Mouse (Mus musculus): ENCODE data around the gene Dpt. TPM values are rescaled to one million over a fixed set of nuclear protein-coding genes. Genes with fewer than 3 reads are reported as not detected.
"Not testable (repeated sequence)": the region's sequence is repeated elsewhere in the genome, so short reads cannot be mapped to it uniquely, and the experiment has no call there.

Gene Dpt
- total RNA-seq (2015), result not detected in 2 replicates
- total RNA-seq (2017), result not detected in 2 replicates

- no peak for ATAC-seq (ENCODE audit: poor library complexity, severe bottlenecking)
Measured at GRCm38 (mm10) chr1:164796471-164796870, at the start of gene Dpt. TSS of gene Dpt (plus strand) at chr1:164796644.

DNA sequence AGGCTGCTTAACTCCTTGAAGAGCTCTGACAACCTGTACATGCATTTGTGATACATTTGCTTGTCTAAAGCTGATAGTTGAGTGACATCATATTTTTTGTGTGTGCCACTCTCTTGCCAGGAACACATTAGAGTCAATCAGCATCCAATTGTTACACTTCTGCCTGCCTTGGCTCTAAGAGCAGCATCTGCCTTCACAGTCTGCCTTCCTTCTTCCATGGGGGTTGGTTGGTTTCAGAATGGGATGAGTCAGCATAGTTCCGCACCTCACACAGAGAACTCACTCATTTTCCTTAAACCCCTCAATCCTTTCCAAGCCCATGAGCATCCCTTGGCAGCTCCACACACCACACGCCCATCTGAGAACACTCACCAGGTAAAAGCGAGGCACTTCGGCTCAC, 42.7 kb upstream of the Dpt start:
- ATAC-seq (ENCODE audit: poor library complexity, severe bottlenecking), result no peak

GRCm38 (mm10) chr1:164755671-164756070, 40.8 kb upstream of the Dpt start:
- no peak for ATAC-seq (ENCODE audit: poor library complexity, severe bottlenecking)

GRCm38 (mm10) chr1:164756951-164757350, 39.5 kb upstream of the Dpt start:
- ATAC-seq (ENCODE audit: poor library complexity, severe bottlenecking), result no peak

GRCm38 (mm10) chr1:164758401-164758800, 38.0 kb upstream of the Dpt start:
- no peak for ATAC-seq (ENCODE audit: poor library complexity, severe bottlenecking)

DNA sequence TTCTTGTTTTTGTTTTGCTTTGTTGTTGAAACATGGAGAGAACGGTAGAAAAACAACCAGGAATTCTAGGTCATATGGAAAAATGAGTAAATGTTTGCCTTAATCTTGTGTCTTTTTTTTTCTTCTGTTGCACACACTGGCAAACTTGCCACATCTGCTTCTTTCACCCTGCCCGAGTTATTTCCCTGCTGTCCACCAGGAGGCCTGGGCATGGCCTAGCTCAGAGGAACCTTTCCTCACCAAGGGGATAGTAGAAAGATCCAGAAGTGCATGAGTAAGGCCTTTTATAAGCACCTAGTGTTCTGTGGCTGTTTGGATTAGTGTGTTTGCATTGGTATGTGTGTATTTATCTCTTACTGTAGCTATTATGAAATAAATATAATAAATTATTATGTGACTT, 34.2 kb upstream of the Dpt start:
- ATAC-seq (ENCODE audit: poor library complexity, severe bottlenecking), result peak; percentile 57; the same call in 1 of the 2 replicates

DNA sequence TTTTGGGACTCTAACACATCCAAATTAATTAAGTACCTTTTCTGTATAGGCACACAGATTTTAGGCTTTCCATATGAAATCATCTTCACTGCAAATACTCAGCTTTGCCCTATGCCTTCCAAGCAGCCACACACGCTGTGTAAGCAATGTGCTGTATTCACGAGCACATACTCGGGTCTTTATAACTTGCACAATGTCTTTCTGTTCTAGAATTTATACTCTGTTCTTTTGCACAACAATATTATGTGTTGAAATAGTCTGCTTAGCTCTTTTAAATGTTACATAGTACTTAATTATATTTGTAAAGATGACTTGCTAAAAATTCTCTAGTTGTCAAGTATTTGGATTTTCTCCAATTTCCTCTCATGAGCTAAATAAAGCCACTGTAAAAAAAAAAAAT, 29.8 kb upstream of the Dpt start:
- ATAC-seq (ENCODE audit: poor library complexity, severe bottlenecking), result no peak

DNA sequence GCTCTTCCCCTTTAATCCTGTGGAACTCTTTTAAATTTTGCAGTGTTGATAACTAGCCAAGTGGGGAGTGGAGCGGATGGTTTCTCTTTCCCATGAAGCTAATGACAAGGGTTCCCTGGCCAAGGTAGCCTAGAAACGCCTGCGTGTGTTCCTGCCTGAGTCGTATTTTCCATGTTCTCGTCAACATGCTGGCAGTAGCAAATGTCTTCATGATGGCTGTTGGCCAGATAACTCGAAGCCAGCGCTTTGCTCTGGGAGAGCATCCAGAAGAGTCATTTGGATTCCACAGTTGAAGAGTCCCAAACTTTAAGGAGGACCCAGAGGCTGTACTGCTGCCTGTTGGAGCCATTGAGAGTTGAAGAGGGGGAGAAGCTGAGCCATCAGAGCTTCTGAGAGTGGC, 25.8 kb upstream of the Dpt start:
- ATAC-seq (ENCODE audit: poor library complexity, severe bottlenecking), result no peak

DNA sequence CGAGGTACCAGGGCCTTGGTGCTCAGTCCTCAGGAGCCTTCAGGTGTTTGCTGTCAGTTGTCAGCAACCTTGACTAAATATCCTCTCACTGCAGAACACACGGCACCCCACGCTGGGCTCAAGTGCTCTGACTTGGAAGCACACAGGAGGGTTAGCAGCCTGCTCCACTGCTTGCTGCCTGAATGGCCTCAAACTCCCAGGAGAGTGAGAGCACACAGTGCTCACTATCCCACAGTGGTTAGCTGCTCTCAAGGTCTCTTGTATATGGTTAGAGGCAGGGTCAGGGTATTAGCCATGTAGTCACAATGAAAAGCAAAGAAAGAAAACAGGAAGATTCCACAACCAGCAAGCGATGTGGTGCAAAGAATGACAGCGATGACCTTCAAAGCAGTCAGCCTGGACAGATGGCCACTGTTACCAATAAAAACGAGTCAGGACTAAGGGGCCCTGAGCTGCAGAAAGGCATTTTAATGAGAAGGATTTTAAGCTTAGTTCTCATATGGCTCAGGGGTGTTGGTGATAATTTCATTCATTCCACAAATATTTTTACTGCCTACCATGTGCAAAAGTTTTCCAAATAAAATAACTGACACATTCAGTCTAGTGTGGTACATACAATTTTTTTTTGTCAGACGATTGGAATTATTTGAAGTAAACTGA, 15.5 kb upstream of the Dpt start:
- no peak for ATAC-seq (ENCODE audit: poor library complexity, severe bottlenecking)

- ATAC-seq (ENCODE audit: poor library complexity, severe bottlenecking), result no peak
Measured at GRCm38 (mm10) chr1:164786165-164786564, 10.3 kb upstream of the Dpt start.

- ATAC-seq (ENCODE audit: poor library complexity, severe bottlenecking), result no peak
Measured at GRCm38 (mm10) chr1:164787771-164788170, 8.7 kb upstream of the Dpt start.

- ATAC-seq (ENCODE audit: poor library complexity, severe bottlenecking), result no peak
Measured at GRCm38 (mm10) chr1:164788292-164788691, 8.2 kb upstream of the Dpt start.

GRCm38 (mm10) chr1:164790296-164790695, 6.1 kb upstream of the Dpt start:
- ATAC-seq (ENCODE audit: poor library complexity, severe bottlenecking), result not testable (repeated sequence)

DNA sequence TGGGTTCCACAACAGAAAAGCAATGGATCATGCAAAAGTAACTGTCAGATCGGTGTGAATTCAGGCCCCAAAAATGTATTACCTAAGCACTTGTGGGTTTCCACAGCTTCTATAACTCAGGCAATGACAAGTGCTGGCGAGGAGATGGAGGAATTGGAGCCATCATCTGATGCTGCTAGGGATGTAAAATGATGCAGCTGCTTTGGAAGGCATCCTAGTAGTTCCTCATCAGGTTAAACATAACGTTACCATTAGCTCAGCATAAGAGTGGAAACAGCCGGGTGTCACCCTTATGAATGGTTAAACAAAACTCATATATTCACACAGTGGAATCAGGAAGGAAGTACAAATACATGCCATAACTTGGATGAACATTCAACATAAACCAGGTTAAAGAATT, 3.4 kb upstream of the Dpt start:
- ATAC-seq (ENCODE audit: poor library complexity, severe bottlenecking), result no peak

- no peak for ATAC-seq (ENCODE audit: poor library complexity, severe bottlenecking)
Measured at GRCm38 (mm10) chr1:164797746-164798285, 1.4 kb downstream of the Dpt start.

DNA sequence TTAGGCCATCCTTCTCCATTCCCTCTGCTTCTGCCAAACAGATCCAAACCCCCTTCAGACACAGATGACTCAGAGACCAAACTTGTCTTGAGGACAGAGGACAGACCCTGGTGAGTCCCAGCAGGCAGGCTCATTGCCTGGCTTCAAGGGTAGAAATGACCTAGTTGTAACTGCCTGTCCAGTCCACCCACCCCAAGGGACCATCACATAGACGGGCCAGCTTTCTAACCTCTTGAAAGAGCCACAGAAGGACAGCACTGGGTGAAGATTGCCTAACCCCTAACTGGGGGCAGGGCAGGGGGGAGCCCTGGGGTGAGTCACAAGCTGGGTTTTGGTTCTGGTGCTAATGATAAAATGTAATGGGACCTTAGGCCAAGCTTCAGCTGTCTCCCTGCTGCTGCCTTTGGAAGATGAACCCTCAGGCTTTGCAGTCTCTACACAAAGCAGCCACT, 2.1 kb downstream of the Dpt start:
- no peak for ATAC-seq (ENCODE audit: poor library complexity, severe bottlenecking)

DNA sequence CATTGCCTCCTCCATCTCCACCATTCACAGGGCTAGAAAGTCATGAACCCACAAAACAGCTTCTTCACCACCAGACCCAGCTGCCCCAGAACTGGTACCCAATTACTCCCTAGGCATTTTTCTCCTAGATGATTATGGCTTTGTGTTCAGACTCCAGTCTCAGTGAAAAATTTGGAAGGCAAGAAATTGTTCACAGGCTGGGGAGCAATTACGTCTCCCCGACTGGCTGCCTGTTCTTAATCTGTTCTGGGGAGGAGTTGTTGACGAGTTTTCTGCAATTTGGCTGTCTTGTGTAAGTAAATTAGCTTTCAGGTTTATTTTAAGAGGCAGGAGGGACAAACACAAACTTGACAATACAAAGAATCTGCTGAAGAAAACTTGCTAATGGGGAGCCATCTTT, 2.7 kb downstream of the Dpt start:
- no peak for ATAC-seq (ENCODE audit: poor library complexity, severe bottlenecking)

DNA sequence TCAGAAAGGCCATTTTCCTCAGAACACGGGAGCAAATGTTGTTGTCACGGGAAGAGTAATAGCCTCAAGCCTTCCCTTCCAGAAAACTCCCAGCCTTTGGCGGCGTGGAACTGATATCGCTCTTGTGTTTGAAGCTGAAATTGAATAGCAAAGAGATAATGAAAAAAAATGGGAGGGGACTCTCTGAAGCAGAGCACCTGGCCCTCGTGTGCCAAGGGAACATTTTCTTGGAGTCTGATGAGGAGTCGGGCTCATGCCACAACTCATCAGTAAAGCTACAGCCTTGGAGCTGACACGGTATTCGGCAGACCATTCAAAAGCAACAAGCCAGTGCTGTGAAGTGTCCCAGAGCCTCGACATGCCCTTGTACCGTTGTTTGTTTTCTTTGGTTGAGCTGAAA, 7.8 kb downstream of the Dpt start:
- no peak for ATAC-seq (ENCODE audit: poor library complexity, severe bottlenecking)

GRCm38 (mm10) chr1:164804751-164805435, 8.4 kb downstream of the Dpt start:
- ATAC-seq (ENCODE audit: poor library complexity, severe bottlenecking), result no peak

DNA sequence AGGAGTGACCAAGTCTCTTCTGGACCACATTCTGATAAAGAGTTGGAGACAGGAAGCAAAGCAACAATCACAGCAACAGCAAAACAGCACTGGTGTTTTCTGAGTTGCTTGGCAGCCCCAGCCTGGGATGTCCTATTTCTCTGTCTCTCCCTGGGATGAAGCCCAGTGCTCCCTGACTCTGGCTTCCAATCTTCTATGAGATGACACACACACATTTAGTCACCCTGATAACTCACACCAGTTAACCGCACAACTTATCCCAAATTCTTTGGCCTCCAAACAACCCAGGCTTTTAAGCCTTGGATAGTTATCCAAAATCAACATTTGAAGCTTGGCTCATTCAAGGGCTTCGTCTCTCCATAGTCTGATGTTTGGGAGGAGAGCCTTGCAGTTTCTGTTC, 12.9 kb downstream of the Dpt start:
- ATAC-seq (ENCODE audit: poor library complexity, severe bottlenecking), result no peak

DNA sequence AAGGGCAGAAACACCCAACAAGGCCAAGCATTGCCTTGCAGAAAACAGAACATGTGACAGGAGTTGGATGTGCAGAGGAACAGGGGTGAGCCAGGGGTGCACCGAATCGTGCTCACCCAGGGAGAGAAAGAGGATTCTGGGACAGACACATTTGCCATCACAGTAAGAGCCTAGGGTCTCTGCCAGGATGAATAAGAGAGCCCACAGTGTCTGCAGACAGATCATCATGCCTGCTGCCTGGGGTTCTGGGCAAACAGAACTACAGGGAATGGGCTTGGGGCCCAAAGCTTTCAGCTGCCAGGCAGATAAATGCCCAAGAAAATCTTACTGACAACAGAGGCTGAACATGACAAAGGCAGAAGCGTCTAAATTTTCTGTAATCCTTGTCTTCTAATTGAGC, 14.9 kb downstream of the Dpt start:
- no peak for ATAC-seq (ENCODE audit: poor library complexity, severe bottlenecking)

GRCm38 (mm10) chr1:164814243-164814642, 17.8 kb downstream of the Dpt start:
- ATAC-seq (ENCODE audit: poor library complexity, severe bottlenecking), result no peak

Data from megakaryocyte, adult 5-6 weeks (primary cell).